Mouse (Mus musculus) liver, embryonic 11.5 days (tissue): ENCODE results near the gene Pou6f1. TPM values are rescaled to one million over a fixed set of nuclear protein-coding genes. Genes with fewer than 3 reads are reported as not detected.

Source experiments
- ATAC-seq: fragments of 200-750 bp; cut with Nextera tagmentation; replicated peaks from 2 replicates; pipeline ENCODE4 v1.8.0; 2017; ENCODE audit warnings: moderate number of reproducible peaks, mild to moderate bottlenecking, moderate TSS enrichment, moderate library complexity; ENCODE audit not compliant: low FRiP score
- DNase-seq: peaks from one replicate; pipeline ENCODE4 v3.0.0-alpha.2; 2017; ENCODE audit warnings: low spot score
- H3K27ac ChIP-seq: fragments of 300-500 bp; sonication (generic); 2 replicates; pipeline ENCODE4 v1.5.1; 2014; ENCODE audit warnings: mild to moderate bottlenecking, low read depth, low read length, control low read depth
- H3K27me3 ChIP-seq: fragments of 300-500 bp; sonication (generic); replicated peaks from 2 replicates; pipeline ENCODE4 v1.6.1; 2014; ENCODE audit warnings: low read length, mixed read lengths; ENCODE audit not compliant: control insufficient read depth, insufficient read depth
- H3K36me3 ChIP-seq: fragments of 300-500 bp; sonication (generic); 2 replicates; pipeline ENCODE4 v1.6.1; 2014; ENCODE audit warnings: mild to moderate bottlenecking, low read length, moderate library complexity, mixed read lengths; ENCODE audit not compliant: control insufficient read depth, insufficient read depth
- H3K4me1 ChIP-seq: fragments of 300-500 bp; sonication (generic); replicated peaks from 2 replicates; pipeline ENCODE4 v1.6.1; 2014; ENCODE audit warnings: low read length, mixed read lengths; ENCODE audit not compliant: control insufficient read depth, insufficient read depth
- H3K4me2 ChIP-seq: fragments of 300-500 bp; sonication (generic); 2 replicates; pipeline ENCODE4 v1.6.1; 2014; ENCODE audit warnings: mild to moderate bottlenecking, control low read depth, moderate library complexity
- H3K4me3 ChIP-seq: fragments of 300-500 bp; sonication (generic); 2 replicates; pipeline ENCODE4 v1.5.1; 2014; ENCODE audit warnings: low read depth, low read length, control low read depth
- H3K9ac ChIP-seq: fragments of 300-500 bp; sonication (generic); 2 replicates; pipeline ENCODE4 v1.6.1; 2014; ENCODE audit warnings: low read depth, low read length, control low read depth
- H3K9me3 ChIP-seq: fragments of 300-500 bp; sonication (generic); 2 replicates; pipeline ENCODE4 v1.6.1; 2016; ENCODE audit warnings: low read length, inconsistent platforms, mixed read lengths; ENCODE audit not compliant: control insufficient read depth
- WGBS: fragments of 180-500 bp; shearing (Covaris S2); extraction: QIAGEN DNeasy Blood & Tissue Kit; methylation state at CpG from one replicate; pipeline ENCODE4 v1.1.7; 2014; 5-methylcytosine and 5-hydroxymethylcytosine counted together
- microRNA-seq: library from miRNA; unstranded; fragments of <30 nt; microRNA quantifications from one replicate; pipeline ENCODE4, GENCODE M21; 2017; ENCODE audit warnings: borderline number of aligned reads
- polyA plus RNA-seq: library from polyadenylated mRNA; unstranded; fragments of >200 nt; fragmentation: Nextera tagmentation; extraction: Ambion mirVana; gene quantifications from 2 replicates; pipeline ENCODE4 v1.2.1, GENCODE M21; 2014

Pou6f1 gene
- polyA plus RNA-seq, 1 experiment from 2014 or later, result 0.92 TPM

GRCm38 (mm10) chr15:100537913-100538312, 61.9 kb downstream of the Pou6f1 start:
- H3K27me3 ChIP-seq, result no peaks in the 10 kb centered on the region
- no peak for DNase-seq
- 75% methylated on average over 6 of the region's 6 CpGs for WGBS
- no peaks in the 10 kb centered on the region; the same call in 1 of the 2 replicates for H3K36me3 ChIP-seq
- H3K27ac ChIP-seq, result no peak overlapping the region
- H3K9ac ChIP-seq, result no peak overlapping the region
- no peak overlapping the region for H3K4me2 ChIP-seq
- no peak for ATAC-seq
- H3K9me3 ChIP-seq, result no peaks in the 10 kb centered on the region
- no peaks in the 10 kb centered on the region for H3K4me1 ChIP-seq
- no peak overlapping the region for H3K4me3 ChIP-seq

- ATAC-seq (no peak), DNase-seq (no peak)
- H3K4me1 ChIP-seq, result no peaks in the 10 kb centered on the region; the same call in 1 of the 2 replicates
- H3K27ac ChIP-seq, result no peak overlapping the region
- WGBS, result 60% methylated on average over 5 of the region's 5 CpGs
- H3K4me3 ChIP-seq, result no peak overlapping the region
- H3K27me3 ChIP-seq, result no peaks in the 10 kb centered on the region
- H3K4me2 ChIP-seq, result no peak overlapping the region
- H3K9ac ChIP-seq, result no peak overlapping the region
- no peaks in the 10 kb centered on the region for H3K9me3 ChIP-seq
- 0 out of 2 replicates have a peak, but pooled peaks cover 2% of the 10 kb centered on the region for H3K36me3 ChIP-seq
These were observed 71.9 kb downstream of the Pou6f1 start for GRCm38 (mm10) chr15:100527900-100528299.

- WGBS, result 93% methylated on average over 14 of the region's 14 CpGs
- H3K4me1 ChIP-seq, result no peaks in the 10 kb centered on the region; the same call in 1 of the 2 replicates
- DNase-seq, result no peak
- peaks cover 6% of the 10 kb centered on the region; the same call in 1 of the 2 replicates for H3K36me3 ChIP-seq
- H3K9me3 ChIP-seq, result no peaks in the 10 kb centered on the region
- no peak overlapping the region for H3K27ac ChIP-seq
- no peak overlapping the region for H3K9ac ChIP-seq
- H3K27me3 ChIP-seq, result no peaks in the 10 kb centered on the region
- H3K4me2 ChIP-seq, result no peak overlapping the region
- H3K4me3 ChIP-seq, result no peak overlapping the region
- no peak for ATAC-seq
These were observed 74.4 kb downstream of the Pou6f1 start for GRCm38 (mm10) chr15:100525405-100525804.

Small RNA genes within 50 kb of the gene (microRNA-seq; reads per million reads assigned to microRNA genes)
- not detected for gene Mir6961

Other genes starting within 250 kb of the Pou6f1 start
- gene Methig1, start 246.8 kb downstream of the Pou6f1 start, polyA plus RNA-seq, result not detected in 2 replicates
- not detected in 2 replicates for gene Mettl7a2, start 246.8 kb downstream of the Pou6f1 start, polyA plus RNA-seq
- not detected in 2 replicates for gene Higd1c, start 235.4 kb downstream of the Pou6f1 start, polyA plus RNA-seq
- gene Gm5475, start 177.8 kb downstream of the Pou6f1 start, polyA plus RNA-seq, result 0.10 TPM in 1 of 2 replicates, not detected in the other
- 51.2 and 55.4 TPM in 2 replicates for gene Slc11a2, start 174.9 kb downstream of the Pou6f1 start, polyA plus RNA-seq
- 34.2 and 36.0 TPM in 2 replicates for gene Letmd1, start 131.0 kb downstream of the Pou6f1 start, polyA plus RNA-seq
- gene Csrnp2, start 104.5 kb downstream of the Pou6f1 start, polyA plus RNA-seq, result 6.5 and 7.5 TPM in 2 replicates
- gene Tfcp2, start 48.0 kb downstream of the Pou6f1 start, polyA plus RNA-seq, result 12.8 and 13.0 TPM in 2 replicates
- gene Dazap2, start 15.4 kb upstream of the Pou6f1 start, polyA plus RNA-seq, result 256 and 274 TPM in 2 replicates
- 14.1 and 15.6 TPM in 2 replicates for gene Smagp, start 37.0 kb upstream of the Pou6f1 start, polyA plus RNA-seq
- 56.6 and 62.1 TPM in 2 replicates for gene Bin2, start 69.6 kb upstream of the Pou6f1 start, polyA plus RNA-seq
- gene Cela1, start 87.9 kb upstream of the Pou6f1 start, polyA plus RNA-seq, result 10.5 and 13.7 TPM in 2 replicates
- 1.2 and 1.6 TPM in 2 replicates for gene Galnt6, start 129.4 kb upstream of the Pou6f1 start, polyA plus RNA-seq
- 1.5 TPM in 2 replicates for gene Slc4a8, start 161.8 kb upstream of the Pou6f1 start, polyA plus RNA-seq